Mouse (Mus musculus): ENCODE results near the gene Cux2. TPM values are rescaled to one million over a fixed set of nuclear protein-coding genes. Genes with fewer than 3 reads are reported as not detected.
A peak's percentile ranks its signal among the peaks of the same experiment; 100 is the strongest.

The Cux2 gene
- under 0.01 TPM in 1 of 2 replicates, not detected in the other for total RNA-seq (2017)

DNA sequence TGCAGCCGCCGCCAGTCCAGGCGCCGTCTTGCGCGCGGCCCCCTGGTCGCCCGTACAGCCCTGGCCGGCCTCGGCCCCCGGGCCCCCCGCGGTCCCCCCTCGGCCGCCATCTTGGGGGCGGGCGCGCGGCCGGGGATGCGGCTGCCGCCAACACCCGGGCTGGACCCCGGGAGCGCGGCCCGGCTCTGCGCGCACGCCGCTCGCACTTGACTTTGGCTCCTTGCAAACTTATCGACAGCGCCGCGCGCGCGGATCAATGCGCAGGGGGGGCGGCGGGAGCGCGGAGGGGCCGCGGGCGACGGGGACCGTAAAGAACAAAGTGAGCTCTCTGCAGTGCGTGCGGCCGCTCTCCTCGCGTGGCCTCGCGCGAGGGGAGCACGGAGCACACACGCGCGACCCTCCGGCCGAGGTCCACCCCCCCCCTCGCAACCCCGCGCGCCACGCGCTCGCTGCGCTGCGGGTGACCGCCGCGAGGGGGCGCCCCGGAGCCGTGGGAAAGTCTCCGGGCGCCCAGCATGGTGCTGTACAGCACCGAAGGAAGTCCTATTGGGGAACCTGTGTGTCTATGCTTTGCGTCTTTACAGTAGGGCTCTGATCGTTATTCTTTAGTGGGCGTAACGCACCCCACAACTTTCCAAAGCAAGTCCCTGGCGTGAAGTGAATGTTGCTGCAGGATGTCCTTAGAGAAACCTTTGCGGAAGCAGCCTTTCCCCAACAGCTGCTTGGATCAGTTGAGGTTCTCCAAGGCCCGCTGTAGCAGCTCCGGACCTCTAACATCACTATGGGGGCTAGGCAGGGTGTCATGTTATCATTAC lies at the start of gene Cux2:
Gene Cux2 (minus strand): TSS at position 86 of the 815 bp plus-strand sequence.
- no peak for ATAC-seq (ENCODE audit: extremely low read depth, insufficient number of reproducible peaks, low FRiP score, poor library complexity, severe bottlenecking)

- ATAC-seq (ENCODE audit: extremely low read depth, insufficient number of reproducible peaks, low FRiP score, poor library complexity, severe bottlenecking) = no peak
Measured at GRCm38 (mm10) chr5:122094439-122094838, 44.5 kb upstream of the Cux2 start.

- no peak for ATAC-seq (ENCODE audit: extremely low read depth, insufficient number of reproducible peaks, low FRiP score, poor library complexity, severe bottlenecking)
Measured at GRCm38 (mm10) chr5:122093734-122094133, 43.8 kb upstream of the Cux2 start.

DNA sequence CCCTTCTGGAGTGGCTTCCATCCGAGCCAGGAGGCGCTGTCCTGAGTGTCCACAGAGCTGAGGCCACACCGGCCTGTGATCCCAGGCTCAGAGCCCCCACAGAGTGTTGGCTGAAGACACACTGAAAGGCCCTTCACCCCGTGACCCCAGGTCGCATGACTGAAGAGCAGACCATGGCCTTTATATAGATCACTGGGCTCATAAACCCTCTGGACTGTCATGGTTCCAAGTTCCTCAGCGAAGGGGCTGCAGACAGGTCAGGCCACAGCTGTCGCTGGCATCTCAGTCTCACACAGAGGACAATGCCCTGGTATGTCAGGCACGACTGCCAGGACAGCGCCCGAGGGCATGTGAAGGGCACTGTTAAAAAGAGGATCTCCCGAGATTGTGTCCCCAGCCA lies 42.9 kb upstream of the Cux2 start:
- no peak for ATAC-seq (ENCODE audit: extremely low read depth, insufficient number of reproducible peaks, low FRiP score, poor library complexity, severe bottlenecking)

DNA sequence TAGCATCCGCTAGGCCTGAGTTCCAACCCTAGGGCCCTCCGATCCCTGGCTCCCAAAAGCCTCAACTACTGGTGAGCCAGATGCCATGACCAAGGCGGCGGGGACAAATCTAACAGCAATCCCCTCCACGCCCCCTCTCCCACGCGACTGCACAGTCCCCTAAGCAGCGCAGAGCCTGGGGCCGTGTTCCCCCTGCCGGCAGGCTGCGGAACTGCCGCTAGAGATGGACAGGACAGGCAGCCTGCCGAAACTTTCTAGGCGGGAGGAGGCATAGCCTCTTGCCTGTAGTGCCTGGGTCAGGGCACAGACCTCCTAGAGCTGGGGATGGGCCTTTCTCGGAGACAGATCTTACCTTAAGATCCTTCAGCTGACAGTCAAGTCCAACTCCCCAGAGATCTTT lies 41.2 kb upstream of the Cux2 start:
- peak; percentile 47; the same call in 1 of the 2 replicates for ATAC-seq (ENCODE audit: extremely low read depth, insufficient number of reproducible peaks, low FRiP score, poor library complexity, severe bottlenecking)

- no peak for ATAC-seq (ENCODE audit: extremely low read depth, insufficient number of reproducible peaks, low FRiP score, poor library complexity, severe bottlenecking)
Measured at GRCm38 (mm10) chr5:122089664-122090063, 39.8 kb upstream of the Cux2 start.

GRCm38 (mm10) chr5:122088917-122089316 lies 39.0 kb upstream of the Cux2 start:
- peak; percentile 78 for ATAC-seq (ENCODE audit: extremely low read depth, insufficient number of reproducible peaks, low FRiP score, poor library complexity, severe bottlenecking)

DNA sequence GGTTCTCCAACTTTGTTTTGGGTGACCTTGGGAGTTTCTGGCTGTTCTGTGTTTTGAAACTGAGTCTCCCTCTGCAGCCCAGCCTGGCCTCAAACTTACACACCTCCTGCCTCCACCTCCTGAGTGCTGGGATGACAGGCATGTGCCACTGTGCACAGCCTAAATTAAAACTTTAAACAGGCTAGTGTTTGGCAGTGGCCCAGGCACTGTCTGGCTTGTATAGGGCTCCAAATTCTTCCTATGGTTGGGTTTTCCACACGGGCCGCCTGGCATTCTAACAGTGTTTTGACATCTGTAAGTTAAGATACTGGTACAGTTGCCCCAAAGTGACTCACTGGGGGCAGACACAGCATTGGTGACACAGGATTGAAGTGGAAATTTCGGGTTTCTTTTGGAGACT lies 36.2 kb upstream of the Cux2 start:
- ATAC-seq (ENCODE audit: extremely low read depth, insufficient number of reproducible peaks, low FRiP score, poor library complexity, severe bottlenecking) = no peak

DNA sequence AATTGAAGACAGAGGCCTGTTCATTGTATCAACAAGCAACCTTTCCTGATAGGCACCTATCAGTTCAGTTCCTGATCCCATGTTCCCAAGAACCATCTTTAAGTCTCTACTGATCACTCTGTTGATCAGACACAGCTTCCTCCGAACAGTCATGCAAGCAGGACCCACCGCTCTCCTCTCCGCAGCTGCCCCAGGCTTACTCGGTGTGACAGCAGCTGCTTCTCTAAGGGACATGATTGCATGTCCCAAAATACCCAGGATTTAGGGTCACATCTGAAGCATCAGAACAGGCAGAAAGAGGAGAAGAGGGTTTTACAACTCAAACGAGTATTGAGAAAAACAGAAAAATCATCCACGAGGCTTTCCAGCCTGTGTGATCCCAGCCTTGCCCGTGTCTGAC lies 35.4 kb upstream of the Cux2 start:
- ATAC-seq (ENCODE audit: extremely low read depth, insufficient number of reproducible peaks, low FRiP score, poor library complexity, severe bottlenecking) = no peak

DNA sequence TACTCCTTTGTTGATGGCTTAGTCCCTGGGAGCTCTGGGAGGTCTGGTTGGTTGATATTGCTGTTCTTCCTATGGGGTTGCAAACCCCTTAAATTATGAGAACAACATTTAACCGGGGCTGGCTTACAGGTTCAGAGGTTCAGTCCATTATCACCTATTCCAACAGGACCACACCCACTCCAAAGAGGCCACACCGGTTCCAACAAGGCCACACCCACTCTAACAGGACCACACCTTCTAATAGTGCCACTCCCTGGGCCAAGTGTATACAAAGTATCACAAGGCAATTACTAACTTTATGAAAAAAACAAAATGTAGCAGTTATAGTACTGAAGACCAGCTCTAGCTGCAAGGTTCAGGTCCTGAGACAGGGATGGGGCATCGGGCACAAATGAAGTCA lies 34.6 kb upstream of the Cux2 start:
- no peak for ATAC-seq (ENCODE audit: extremely low read depth, insufficient number of reproducible peaks, low FRiP score, poor library complexity, severe bottlenecking)

DNA sequence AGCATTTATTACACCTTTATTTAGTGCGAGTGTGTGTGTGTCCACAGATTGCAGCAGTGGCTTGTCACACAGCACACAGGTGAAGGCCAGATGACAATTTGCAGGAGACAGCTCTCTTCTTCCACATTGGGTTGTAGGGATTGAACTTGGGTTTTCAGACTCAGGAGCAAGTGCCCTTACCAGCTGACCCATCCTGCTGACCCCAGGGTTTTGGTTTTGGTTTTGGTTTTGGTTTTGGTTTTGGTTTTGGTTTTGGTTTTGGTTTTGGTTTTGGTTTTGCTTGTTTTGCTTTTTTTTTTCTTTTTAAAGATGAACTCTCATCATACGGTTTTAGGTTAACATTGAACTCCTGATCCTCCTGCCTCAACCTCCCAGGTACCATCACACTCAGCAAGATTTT lies 33.4 kb upstream of the Cux2 start:
- ATAC-seq (ENCODE audit: extremely low read depth, insufficient number of reproducible peaks, low FRiP score, poor library complexity, severe bottlenecking) = no peak

- no peak for ATAC-seq (ENCODE audit: extremely low read depth, insufficient number of reproducible peaks, low FRiP score, poor library complexity, severe bottlenecking)
Measured at GRCm38 (mm10) chr5:122081471-122081870, 31.6 kb upstream of the Cux2 start.

- no peak for ATAC-seq (ENCODE audit: extremely low read depth, insufficient number of reproducible peaks, low FRiP score, poor library complexity, severe bottlenecking)
Measured at GRCm38 (mm10) chr5:122080930-122081329, 31.0 kb upstream of the Cux2 start.

GRCm38 (mm10) chr5:122079796-122080195 lies 29.9 kb upstream of the Cux2 start:
- no peak for ATAC-seq (ENCODE audit: extremely low read depth, insufficient number of reproducible peaks, low FRiP score, poor library complexity, severe bottlenecking)

GRCm38 (mm10) chr5:122077244-122077643 lies 27.3 kb upstream of the Cux2 start:
- no peak for ATAC-seq (ENCODE audit: extremely low read depth, insufficient number of reproducible peaks, low FRiP score, poor library complexity, severe bottlenecking)

DNA sequence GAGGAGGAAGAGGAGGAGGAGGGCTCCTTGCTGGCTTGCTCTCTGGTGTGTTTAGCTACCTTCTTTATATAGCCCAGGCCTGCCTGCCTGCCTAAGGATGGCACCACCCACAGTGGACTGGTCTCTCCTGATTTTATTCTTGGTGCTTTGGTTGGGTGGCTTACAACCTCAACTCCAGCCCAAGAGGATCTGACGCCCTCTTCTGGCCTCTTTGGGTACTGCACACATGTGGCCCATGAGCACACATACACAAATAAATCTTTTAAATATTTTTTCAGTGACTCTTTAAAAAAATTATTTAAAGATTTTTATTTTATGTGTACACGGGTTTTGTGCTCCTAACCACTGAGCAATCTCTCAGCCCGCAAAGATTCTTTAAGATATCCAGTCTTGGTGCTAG lies 25.8 kb upstream of the Cux2 start:
- no peak for ATAC-seq (ENCODE audit: extremely low read depth, insufficient number of reproducible peaks, low FRiP score, poor library complexity, severe bottlenecking)

DNA sequence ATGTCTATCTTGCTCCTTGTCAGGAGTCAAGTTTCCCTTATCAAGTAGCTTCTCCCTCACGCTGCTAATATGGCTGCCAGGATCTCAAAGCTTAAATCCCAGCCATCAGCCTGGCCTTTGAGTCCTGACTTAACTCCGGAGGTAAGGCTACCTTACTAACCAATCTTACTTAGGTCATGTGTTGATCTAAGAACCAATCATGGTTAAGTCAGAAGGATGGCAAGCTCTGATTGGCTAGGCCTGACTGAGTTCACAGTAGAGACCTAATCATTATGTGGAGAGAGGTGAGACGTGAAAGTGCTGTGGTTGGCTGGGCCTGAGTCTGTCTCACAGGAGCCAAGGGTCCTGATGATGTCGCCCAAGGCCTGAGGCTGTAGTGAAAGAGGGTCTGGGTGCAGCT lies 22.1 kb upstream of the Cux2 start:
- no peak for ATAC-seq (ENCODE audit: extremely low read depth, insufficient number of reproducible peaks, low FRiP score, poor library complexity, severe bottlenecking)

DNA sequence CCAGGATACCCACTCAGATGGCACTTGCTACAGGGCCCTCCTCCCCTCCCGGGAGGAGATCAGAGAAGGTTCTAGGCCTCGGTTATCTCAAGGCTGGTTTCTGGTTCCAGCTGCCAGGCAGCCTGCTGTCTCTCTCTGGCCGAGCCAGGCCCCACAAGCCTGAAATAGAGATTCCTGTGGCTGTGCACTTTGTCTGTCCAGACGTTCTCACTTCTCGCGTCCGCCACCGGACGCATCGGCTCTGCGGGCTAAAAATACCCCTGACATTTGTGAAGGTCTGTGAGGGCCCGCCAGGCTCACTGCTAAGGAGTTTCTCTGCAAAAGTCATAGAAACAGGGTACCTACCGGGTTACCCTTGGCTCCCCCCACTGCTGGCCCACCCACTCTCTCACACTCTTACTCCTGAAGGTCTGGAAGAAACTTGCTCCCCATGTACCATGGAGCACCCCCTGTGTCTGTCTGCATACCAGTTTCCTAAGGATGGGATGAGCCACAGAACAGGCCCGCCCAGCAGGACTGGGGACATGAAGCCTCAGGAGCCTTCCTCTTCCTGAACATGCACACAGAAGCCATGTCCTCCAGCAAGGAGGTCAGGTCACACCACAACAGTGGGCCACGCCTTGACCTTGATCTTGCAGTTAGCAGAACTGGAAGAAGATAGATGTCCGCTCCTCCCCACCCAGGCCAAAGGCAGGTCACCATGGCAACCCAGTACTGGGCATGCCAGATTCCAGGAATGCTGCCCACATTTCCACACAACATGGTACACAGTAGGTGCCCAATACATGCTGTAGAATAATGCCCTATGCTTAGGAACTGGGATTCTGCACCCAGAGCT lies 21.3 kb upstream of the Cux2 start:
- ATAC-seq (ENCODE audit: extremely low read depth, insufficient number of reproducible peaks, low FRiP score, poor library complexity, severe bottlenecking) = no peak

DNA sequence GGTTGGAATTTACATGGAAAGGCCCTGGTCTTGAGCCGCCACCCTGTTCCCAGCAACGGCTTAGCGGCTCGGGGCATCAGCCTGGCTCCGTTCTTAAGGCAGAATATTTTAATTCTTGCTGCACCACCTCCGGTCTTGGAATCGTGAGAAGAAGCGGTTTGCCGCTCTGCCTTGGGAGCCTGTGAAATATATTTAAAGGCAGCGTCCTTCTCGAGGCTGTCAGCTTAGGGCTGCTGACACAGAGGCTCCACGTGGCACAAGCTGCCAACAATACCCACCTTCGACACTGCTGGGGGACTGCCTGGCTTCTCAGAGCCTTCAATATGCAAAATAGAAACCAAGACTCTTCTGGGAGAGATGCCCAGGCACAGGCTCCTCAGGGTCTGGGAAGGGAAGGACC lies 18.7 kb upstream of the Cux2 start:
- ATAC-seq (ENCODE audit: extremely low read depth, insufficient number of reproducible peaks, low FRiP score, poor library complexity, severe bottlenecking) = no peak

All from neutrophil, adult 5-6 weeks (primary cell).